Mouse (Mus musculus) midbrain, embryonic 10.5 days (tissue): ENCODE measurements around the gene Pax5. TPM values are rescaled to one million over a fixed set of nuclear protein-coding genes. Genes with fewer than 3 reads are reported as not detected.
A peak's percentile ranks its signal among the peaks of the same experiment; 100 is the strongest.

Experiments
- DNase-seq: peaks from one replicate; pipeline ENCODE4 v3.0.0-alpha.2; 2017; ENCODE audit warnings: low spot score
- H3K27ac ChIP-seq: fragments of 300-500 bp; sonication (generic); replicated peaks from 2 replicates; pipeline ENCODE4 v1.5.1; 2016; ENCODE audit warnings: mild to moderate bottlenecking
- H3K27me3 ChIP-seq: fragments of 300-500 bp; sonication (generic); 2 replicates; pipeline ENCODE4 v1.6.1; 2016; ENCODE audit warnings: low read depth, mild to moderate bottlenecking; ENCODE audit not compliant: poor library complexity, severe bottlenecking
- H3K36me3 ChIP-seq: fragments of 300-500 bp; sonication (generic); 2 replicates; pipeline ENCODE4 v1.6.1; 2016; ENCODE audit warnings: mild to moderate bottlenecking, moderate library complexity
- H3K4me1 ChIP-seq: fragments of 300-500 bp; sonication (generic); 2 replicates; pipeline ENCODE4 v1.6.1; 2016
- H3K4me3 ChIP-seq: fragments of 300-500 bp; sonication (generic); 2 replicates; pipeline ENCODE4 v1.5.1; 2016; ENCODE audit warnings: mild to moderate bottlenecking, moderate library complexity
- H3K9me3 ChIP-seq: fragments of 300-500 bp; sonication (generic); replicated peaks from 2 replicates; pipeline ENCODE4 v1.6.1; 2016; ENCODE audit warnings: mild to moderate bottlenecking
- WGBS: fragments of 180-500 bp; shearing (Covaris S2); methylation state at CpG from one replicate; pipeline ENCODE4 v1.1.7; 2016; 5-methylcytosine and 5-hydroxymethylcytosine counted together
- polyA plus RNA-seq: library from polyadenylated mRNA; unstranded; fragments of >200 nt; fragmentation: Nextera tagmentation; extraction: Ambion mirVana; gene quantifications from 2 replicates; pipeline ENCODE4 v1.2.1, GENCODE M21; 2016

Pax5 gene
- polyA plus RNA-seq, 1 experiment from 2014 or later, result 6.3 TPM

- H3K36me3 ChIP-seq, result peaks cover 9% of the 10 kb centered on the region; the same call in 1 of the 2 replicates
- H3K27me3 ChIP-seq, result no peaks in the 10 kb centered on the region
- no peak overlapping the region for H3K4me3 ChIP-seq
- no peaks in the 10 kb centered on the region for H3K9me3 ChIP-seq
- WGBS, result 96% methylated on average over 2 of the region's 2 CpGs
- H3K4me1 ChIP-seq, result 0 out of 2 replicates have a peak, but pooled peaks cover 3% of the 10 kb centered on the region
- no peak for DNase-seq
- H3K27ac ChIP-seq, result no peak overlapping the region; the same call in 1 of the 2 replicates
These were observed 166.4 kb downstream of the Pax5 start for GRCm38 (mm10) chr4:44543880-44544279.

- no peak overlapping the region for H3K27ac ChIP-seq
- no peaks in the 10 kb centered on the region for H3K9me3 ChIP-seq
- 85% methylated on average over 3 of the region's 3 CpGs for WGBS
These were observed 168.2 kb downstream of the Pax5 start for GRCm38 (mm10) chr4:44542101-44542500.

GRCm38 (mm10) chr4:44538488-44538887, 171.8 kb downstream of the Pax5 start:
- H3K4me1 ChIP-seq, result peaks cover 16% of the 10 kb centered on the region
- no peak overlapping the region for H3K27ac ChIP-seq
- 46% methylated on average over 5 of the region's 5 CpGs for WGBS
- H3K27me3 ChIP-seq, result no peaks in the 10 kb centered on the region
- no peak overlapping the region for H3K4me3 ChIP-seq
- peaks cover 31% of the 10 kb centered on the region for H3K36me3 ChIP-seq
- H3K9me3 ChIP-seq, result no peaks in the 10 kb centered on the region
- DNase-seq, result no peak

More at GRCm38 (mm10) chr4:44542101-44542500, 168.2 kb downstream of the Pax5 start:
- H3K36me3 ChIP-seq, result peaks cover 15% of the 10 kb centered on the region; the same call in 1 of the 2 replicates
- DNase-seq, result no peak
- H3K4me3 ChIP-seq, result no peak overlapping the region
- H3K27me3 ChIP-seq, result no peaks in the 10 kb centered on the region
- H3K4me1 ChIP-seq, result 0 out of 2 replicates have a peak, but pooled peaks cover 8% of the 10 kb centered on the region

- H3K27ac ChIP-seq, result no peak overlapping the region
- WGBS, result 94% methylated on average over 4 of the region's 4 CpGs
- H3K9me3 ChIP-seq, result no peaks in the 10 kb centered on the region
- peaks cover 34% of the 10 kb centered on the region for H3K36me3 ChIP-seq
- H3K4me1 ChIP-seq, result peaks cover 24% of the 10 kb centered on the region
- H3K4me3 ChIP-seq, result no peak overlapping the region
- H3K27me3 ChIP-seq, result no peaks in the 10 kb centered on the region
- no peak for DNase-seq
These were observed 173.5 kb downstream of the Pax5 start for GRCm38 (mm10) chr4:44536794-44537193.

GRCm38 (mm10) chr4:44535646-44536045, 174.6 kb downstream of the Pax5 start:
- Histone ChIP-seq H3K9me3 (no peaks in the 10 kb centered on the region), H3K4me3 (no peak overlapping the region), H3K27ac (no peak overlapping the region), H3K27me3 (no peaks in the 10 kb centered on the region), H3K36me3 (peaks cover 45% of the 10 kb centered on the region), H3K4me1 (peaks cover 28% of the 10 kb centered on the region)
- DNase-seq, result no peak
- 93% methylated on average over 4 of the region's 4 CpGs for WGBS

- Histone ChIP-seq H3K36me3 (peaks cover 61% of the 10 kb centered on the region), H3K27ac (no peak overlapping the region), H3K9me3 (no peaks in the 10 kb centered on the region), H3K27me3 (peaks cover 6% of the 10 kb centered on the region), H3K4me1 (peaks cover 26% of the 10 kb centered on the region), H3K4me3 (no peak overlapping the region)
- DNase-seq, result no peak
- 83% methylated on average over 5 of the region's 5 CpGs for WGBS
These were observed 177.0 kb downstream of the Pax5 start for GRCm38 (mm10) chr4:44533286-44533685.

GRCm38 (mm10) chr4:44532731-44533130, 177.6 kb downstream of the Pax5 start:
- Histone ChIP-seq H3K9me3 (no peaks in the 10 kb centered on the region), H3K4me3 (no peak overlapping the region), H3K36me3 (peaks cover 57% of the 10 kb centered on the region), H3K27me3 (peaks cover 6% of the 10 kb centered on the region), H3K4me1 (peaks cover 28% of the 10 kb centered on the region), H3K27ac (no peak overlapping the region)
- DNase-seq, result no peak
- 80% methylated on average over 5 of the region's 5 CpGs for WGBS

GRCm38 (mm10) chr4:44525336-44525735, 185.0 kb downstream of the Pax5 start:
- H3K4me1 ChIP-seq, result peaks cover 20% of the 10 kb centered on the region
- H3K9me3 ChIP-seq, result no peaks in the 10 kb centered on the region
- no peak overlapping the region for H3K4me3 ChIP-seq
- H3K27ac ChIP-seq, result no peak overlapping the region
- H3K27me3 ChIP-seq, result peaks cover 35% of the 10 kb centered on the region
- WGBS, result 79% methylated on average over 3 of the region's 3 CpGs
- no peak for DNase-seq
- H3K36me3 ChIP-seq, result peaks cover 13% of the 10 kb centered on the region

GRCm38 (mm10) chr4:44518923-44519322, 191.4 kb downstream of the Pax5 start:
- 54% methylated on average over 11 of the region's 11 CpGs for WGBS
- Histone ChIP-seq H3K36me3 (no peaks in the 10 kb centered on the region), H3K27me3 (peaks cover 58% of the 10 kb centered on the region; the same call in 1 of the 2 replicates), H3K4me1 (peaks cover 18% of the 10 kb centered on the region), H3K9me3 (no peaks in the 10 kb centered on the region), H3K4me3 (no peak overlapping the region), H3K27ac (peak overlapping the region; percentile 28; the same call in 1 of the 2 replicates)
- no peak for DNase-seq

GRCm38 (mm10) chr4:44513981-44514380, 196.3 kb downstream of the Pax5 start:
- no peak overlapping the region for H3K27ac ChIP-seq
- peaks cover 55% of the 10 kb centered on the region; the same call in 1 of the 2 replicates for H3K27me3 ChIP-seq
- no peak overlapping the region for H3K4me3 ChIP-seq
- H3K9me3 ChIP-seq, result no peaks in the 10 kb centered on the region
- H3K4me1 ChIP-seq, result peaks cover 21% of the 10 kb centered on the region
- no peak for DNase-seq
- WGBS, result 87% methylated on average over 4 of the region's 4 CpGs
- no peaks in the 10 kb centered on the region for H3K36me3 ChIP-seq

GRCm38 (mm10) chr4:44511682-44512081, 198.6 kb downstream of the Pax5 start:
- H3K27me3 ChIP-seq, result peaks cover 51% of the 10 kb centered on the region; the same call in 1 of the 2 replicates
- WGBS, result 23% methylated on average over 7 of the region's 7 CpGs

GRCm38 (mm10) chr4:44508386-44509226, 201.7 kb downstream of the Pax5 start:
- Histone ChIP-seq H3K27me3 (peaks cover 31% of the 10 kb centered on the region; the same call in 1 of the 2 replicates), H3K36me3 (no peaks in the 10 kb centered on the region), H3K4me1 (peaks cover 21% of the 10 kb centered on the region), H3K4me3 (no peak overlapping the region), H3K9me3 (no peaks in the 10 kb centered on the region), H3K27ac (no peak overlapping the region)
- no peak for DNase-seq
- WGBS, result 50% methylated on average over 25 of the region's 25 CpGs

More at GRCm38 (mm10) chr4:44511682-44512081, 198.6 kb downstream of the Pax5 start:
- peak; percentile 56 for DNase-seq
- Histone ChIP-seq H3K36me3 (no peaks in the 10 kb centered on the region), H3K4me1 (peaks cover 21% of the 10 kb centered on the region), H3K27ac (no peak overlapping the region), H3K4me3 (no peak overlapping the region), H3K9me3 (no peaks in the 10 kb centered on the region)

GRCm38 (mm10) chr4:44507861-44508260, 202.4 kb downstream of the Pax5 start:
- no peaks in the 10 kb centered on the region for H3K9me3 ChIP-seq
- peaks cover 21% of the 10 kb centered on the region for H3K4me1 ChIP-seq
- no peaks in the 10 kb centered on the region for H3K36me3 ChIP-seq
- H3K4me3 ChIP-seq, result no peak overlapping the region
- WGBS, result 72% methylated on average over 14 of the region's 14 CpGs
- H3K27ac ChIP-seq, result no peak overlapping the region
- H3K27me3 ChIP-seq, result peaks cover 26% of the 10 kb centered on the region; the same call in 1 of the 2 replicates
- DNase-seq, result no peak
